Mouse (Mus musculus) left cerebral cortex, postnatal 4 days (tissue): Measurements from ENCODE around the gene Sephs2. TPM values are rescaled to one million over a fixed set of nuclear protein-coding genes. Genes with fewer than 3 reads are reported as not detected.
"Not testable (repeated sequence)": the region's sequence is repeated elsewhere in the genome, so short reads cannot be mapped to it uniquely, and the experiment has no call there.

Source experiments
- DNase-seq: peaks from one replicate; pipeline ENCODE4 v3.0.0-alpha.2; 2022
- intact Hi-C: fragments of 180-260 bp; cut with DNase I; formaldehyde crosslinking; loops from one replicate; pipeline ENCODE4 v1.15.1; 2025
- total RNA-seq, 2 experiments: library from RNA; stranded (reverse); gene quantifications; 2 replicates each; pipeline ENCODE4 v1.2.3; 2021

Sephs2 gene
- total RNA-seq, 2 experiments from 2014 or later: 42.6 to 42.9 TPM

- intact Hi-C loops: no loop called here
- no peak for DNase-seq
Observed at GRCm38 (mm10) chr7:127271093-127271492, 2.8 kb downstream of the Sephs2 start.

DNA sequence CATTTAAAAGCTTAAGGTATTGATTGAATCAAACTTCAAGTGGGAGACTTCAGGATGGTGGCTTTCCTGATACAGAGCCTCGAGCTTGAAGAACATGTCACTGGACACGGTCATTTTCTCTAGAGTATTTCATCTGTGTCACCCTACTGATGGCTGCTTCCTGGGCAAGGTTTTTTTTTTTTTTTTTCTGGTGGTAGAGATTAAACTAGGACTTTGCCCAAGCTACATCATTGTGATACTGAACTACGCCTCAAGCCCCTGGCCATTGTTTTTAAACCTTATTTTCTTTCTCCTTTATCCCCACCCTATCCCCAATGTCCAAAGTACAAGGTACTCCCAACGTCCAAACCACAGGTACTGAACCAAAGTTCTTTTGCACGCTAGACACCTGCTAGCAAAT lies 3.2 kb downstream of the Sephs2 start:
- intact Hi-C loops: no loop called here
- no peak for DNase-seq

- intact Hi-C loops: no loop called here
- no peak for DNase-seq
Observed at GRCm38 (mm10) chr7:127270256-127270655, 3.6 kb downstream of the Sephs2 start.

DNA sequence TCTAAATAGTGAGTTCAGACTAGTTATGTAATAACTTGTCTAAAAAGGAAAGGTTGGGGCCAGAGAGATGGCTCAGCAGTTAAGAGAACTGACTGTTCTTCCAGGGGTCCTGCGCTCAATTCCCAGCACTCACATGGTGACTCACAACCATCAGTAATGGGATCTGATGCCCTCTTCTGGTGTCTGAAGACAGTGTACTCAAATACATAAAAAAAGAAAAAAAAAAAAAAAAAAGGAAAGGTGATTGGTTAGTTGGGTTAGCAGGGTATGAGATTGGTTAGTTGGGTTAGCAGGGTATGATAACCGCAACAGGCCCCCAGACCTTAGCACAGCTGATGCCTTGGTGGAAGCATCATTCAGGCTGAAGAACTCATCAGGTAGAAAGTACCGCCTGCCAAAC lies 10.3 kb downstream of the Sephs2 start:
- no peak for DNase-seq
- intact Hi-C loops: no loop called here

DNA sequence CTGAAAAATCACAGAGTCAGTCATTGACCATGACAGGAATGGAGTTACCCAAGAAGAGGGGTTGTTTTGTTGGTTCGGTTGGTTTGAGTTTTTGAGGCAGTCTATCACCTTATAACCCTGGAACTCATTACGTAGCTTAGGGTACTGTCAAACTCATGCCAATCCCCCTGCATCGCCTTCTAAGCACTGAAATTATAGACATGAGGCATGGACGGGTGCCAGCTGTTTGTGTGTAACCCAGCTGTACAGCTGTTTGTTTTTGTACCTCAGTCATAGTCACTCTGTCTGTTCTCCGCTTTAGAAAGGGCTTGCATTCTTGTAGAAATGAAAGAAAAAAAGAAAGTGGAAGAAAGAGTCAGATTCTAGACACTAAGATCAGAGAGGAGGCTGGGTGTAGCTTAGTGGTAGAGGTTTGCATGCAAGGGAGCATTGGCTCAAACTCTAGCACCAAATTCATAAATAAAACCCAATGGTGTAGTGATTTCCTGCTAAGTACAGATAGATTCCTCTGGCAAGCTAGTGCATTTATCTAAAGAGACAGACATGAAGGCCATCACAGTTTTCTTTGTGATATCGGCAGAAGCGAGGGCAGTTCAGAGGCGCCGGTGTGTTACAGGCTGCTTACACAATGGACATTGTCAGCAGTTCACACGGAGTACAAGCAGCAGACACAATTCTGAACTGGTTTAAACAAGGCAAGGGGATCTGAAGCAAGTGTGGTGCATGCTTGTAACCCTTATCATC lies 11.5 kb downstream of the Sephs2 start:
- DNase-seq: no peak
- intact Hi-C loops: no loop called here

DNA sequence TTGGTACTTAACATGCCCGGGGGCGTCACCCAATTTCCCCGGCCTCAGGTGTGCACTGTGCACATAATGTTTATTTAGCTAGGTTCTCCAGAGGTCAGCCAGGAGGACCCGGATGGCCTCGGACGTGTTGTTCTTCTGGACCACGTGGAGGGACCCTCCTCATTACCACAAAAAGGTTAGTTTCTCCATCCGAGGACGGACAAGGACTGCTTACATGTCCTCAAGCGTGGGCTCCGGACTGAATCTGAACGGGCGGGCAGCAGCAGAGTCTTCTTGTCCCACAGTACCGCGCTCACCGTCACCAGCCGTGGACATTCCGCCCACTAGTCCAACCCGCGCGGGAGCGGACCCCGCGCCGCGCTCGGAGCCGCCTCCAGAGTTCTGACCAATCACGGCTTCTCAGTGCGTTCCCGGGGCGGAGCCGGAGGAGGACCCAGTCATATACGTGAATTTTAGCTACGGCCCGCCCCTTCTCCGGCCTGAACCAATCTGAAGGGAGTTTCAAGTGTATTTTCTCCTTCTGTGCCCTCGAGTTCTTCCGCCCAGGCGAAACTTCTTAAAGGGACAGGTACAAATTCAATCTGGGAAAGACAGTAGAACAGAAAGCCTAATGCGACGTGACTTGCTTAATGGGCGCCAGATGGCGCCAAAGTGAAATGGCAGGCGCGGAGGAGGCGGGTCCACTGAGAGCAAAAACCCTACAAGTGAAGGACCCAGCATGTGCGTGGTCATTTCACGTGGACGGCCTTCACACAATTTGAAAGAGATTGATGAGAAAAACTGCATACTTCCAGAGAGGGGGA lies 13.3 kb downstream of the Sephs2 start, which contains the start of gene Dctpp1:
TSS of gene Dctpp1 (minus strand) at position 401 of the 803 bp plus-strand sequence.
- intact Hi-C loops: no loop called here
- DNase-seq: peak; percentile 98

GRCm38 (mm10) chr7:127259186-127259905 lies 14.5 kb downstream of the Sephs2 start:
- no peak for DNase-seq
- intact Hi-C loops: no loop called here

GRCm38 (mm10) chr7:127256518-127256917 lies 17.3 kb downstream of the Sephs2 start:
- no peak for DNase-seq
- intact Hi-C loops: no loop called here

GRCm38 (mm10) chr7:127255965-127256364 lies 17.9 kb downstream of the Sephs2 start:
- intact Hi-C loops: no loop called here
- DNase-seq: no peak

GRCm38 (mm10) chr7:127255008-127255407 lies 18.8 kb downstream of the Sephs2 start:
- intact Hi-C loops: no loop called here
- DNase-seq: no peak

GRCm38 (mm10) chr7:127253821-127254769 lies 19.8 kb downstream of the Sephs2 start:
- DNase-seq: peak; percentile 98
- intact Hi-C loops: no loop called here

- intact Hi-C loops: no loop called here
- DNase-seq: no peak
Observed at GRCm38 (mm10) chr7:127253341-127253740, 20.5 kb downstream of the Sephs2 start.

DNA sequence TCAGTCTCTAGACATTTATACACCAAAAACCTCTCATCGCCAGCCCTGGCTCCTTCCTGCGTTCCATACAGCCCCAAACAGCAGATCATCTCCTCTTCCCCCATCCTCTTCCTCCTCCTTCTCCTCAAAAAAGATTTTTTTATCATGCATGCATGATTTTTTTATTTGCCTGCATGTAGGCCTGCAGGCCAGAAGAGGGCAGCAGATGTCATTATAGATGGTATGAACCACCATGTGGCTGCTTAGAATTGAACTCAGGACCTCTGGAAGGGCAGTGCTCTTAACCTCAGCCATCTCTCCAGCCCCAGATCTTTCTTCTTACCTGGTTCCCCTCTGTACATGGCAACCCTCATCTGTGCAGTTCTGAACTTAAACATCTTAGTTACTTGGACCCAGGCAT lies 21.4 kb downstream of the Sephs2 start:
- no peak for DNase-seq
- intact Hi-C loops: no loop called here

DNA sequence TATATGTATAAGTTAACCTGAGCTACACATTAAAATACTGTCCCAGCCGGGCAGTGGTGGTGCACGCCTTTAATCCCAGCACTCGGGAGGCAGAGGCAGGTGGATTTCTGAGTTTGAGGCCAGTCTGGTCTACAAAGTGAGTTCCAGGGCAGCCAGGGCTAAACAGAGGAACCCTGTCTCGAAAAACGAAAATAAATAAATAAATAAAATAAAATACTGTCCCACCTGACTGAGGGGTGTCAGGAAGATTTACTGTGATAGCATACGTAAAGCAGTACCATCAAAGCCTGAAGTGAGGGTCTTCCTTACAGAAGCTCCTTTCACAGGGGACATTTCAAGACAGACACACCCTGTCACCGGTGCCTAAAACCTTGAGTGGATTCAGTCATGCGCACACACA lies 23.3 kb downstream of the Sephs2 start:
- intact Hi-C loops, DNase-seq: not testable (repeated sequence)

DNA sequence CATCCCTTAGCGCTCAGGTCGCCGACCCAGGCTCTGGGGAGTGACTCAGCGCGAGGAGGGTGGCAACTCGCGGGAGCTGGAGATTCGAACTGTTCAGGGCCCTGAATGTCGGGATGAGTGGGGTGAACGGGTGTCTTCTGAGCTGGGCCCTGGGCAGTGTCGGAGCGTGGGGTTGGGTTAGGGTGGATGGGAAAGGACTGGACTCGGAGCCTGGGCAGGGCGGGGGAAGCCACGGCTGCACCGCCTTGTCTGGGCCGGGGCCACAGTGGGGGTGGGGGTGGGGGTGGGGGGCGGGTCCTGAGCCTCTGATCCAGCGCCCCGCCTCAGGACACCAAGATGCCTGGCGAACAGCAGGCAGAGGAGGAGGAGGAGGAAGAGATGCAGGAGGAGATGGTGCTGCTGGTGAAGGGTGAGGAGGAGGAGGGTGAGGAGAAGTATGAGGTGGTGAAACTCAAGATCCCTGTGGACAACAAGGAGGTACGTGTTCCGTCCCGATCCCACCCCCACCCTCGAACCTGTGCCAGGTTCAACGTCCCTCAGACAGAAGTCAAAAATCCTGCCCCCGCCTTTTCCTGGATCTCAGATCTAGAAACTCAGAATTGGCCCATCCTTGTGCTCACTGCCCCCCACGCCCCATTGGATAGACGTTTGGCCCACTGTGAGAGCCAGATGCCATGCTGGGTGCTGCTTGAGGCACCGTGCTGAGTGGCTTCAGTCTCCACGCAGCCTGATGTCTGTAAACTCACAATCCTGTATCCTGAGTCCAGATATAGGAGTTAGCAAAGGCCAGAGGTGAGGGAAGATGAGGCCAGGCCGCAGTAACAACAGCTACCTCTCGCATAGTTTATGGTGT lies 29.0 kb downstream of the Sephs2 start:
- DNase-seq: peak; percentile 49

GRCm38 (mm10) chr7:127243870-127244657 lies 29.8 kb downstream of the Sephs2 start, which contains the start of gene Zfp771:
Gene Zfp771, plus strand, starts transcription at chr7:127244274.
- intact Hi-C loops: no loop called here
- DNase-seq: peak; percentile 98

More for the DNA sequence above, 29.0 kb downstream of the Sephs2 start:
- intact Hi-C loops: no loop called here

DNA sequence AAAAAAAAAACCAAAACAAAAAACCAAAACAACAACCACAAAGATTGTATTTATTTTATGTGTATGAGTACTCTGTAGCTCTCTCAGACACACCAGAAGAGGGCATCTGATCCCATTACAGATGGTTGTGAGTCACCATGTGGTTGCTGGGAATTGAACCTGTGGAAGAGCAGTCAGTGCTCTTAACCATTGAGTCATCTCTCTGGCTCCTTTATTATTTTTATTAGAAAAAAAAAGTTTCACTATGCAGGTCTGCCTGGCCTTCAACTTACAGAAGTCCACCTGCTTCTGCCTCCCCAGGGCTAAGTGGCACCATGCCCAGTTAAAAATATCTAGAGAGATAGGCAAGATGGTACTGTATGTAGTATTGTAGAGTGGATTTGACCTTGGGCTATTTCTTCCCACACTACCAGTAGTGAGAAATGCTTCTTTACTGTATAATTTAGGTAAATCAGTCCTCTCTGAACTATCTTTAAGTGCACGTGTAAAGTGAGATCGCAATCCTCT lies 30.4 kb downstream of the Sephs2 start:
- no peak for DNase-seq
- intact Hi-C loops: no loop called here

DNA sequence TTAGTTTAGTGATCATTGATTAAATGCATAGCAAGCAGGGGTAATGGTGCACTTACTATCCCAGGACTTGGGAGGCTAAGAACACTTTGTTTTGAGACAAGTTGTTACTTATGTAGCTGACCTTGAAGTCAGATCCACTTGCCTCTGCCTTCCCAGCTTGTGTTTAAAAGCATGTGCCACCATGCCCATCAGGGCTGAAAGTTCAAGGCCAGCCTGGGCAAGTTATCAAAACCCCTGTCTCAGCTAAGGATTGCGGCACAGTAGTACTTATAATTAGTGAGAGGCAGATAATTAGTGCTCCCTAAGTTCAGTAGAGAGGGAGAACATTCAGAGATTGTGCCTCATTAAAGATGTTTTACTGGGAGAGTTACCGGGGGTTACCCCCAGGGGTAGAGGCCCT lies 39.1 kb downstream of the Sephs2 start:
- no peak for DNase-seq
- intact Hi-C loops: no loop called here
